Mouse (Mus musculus): Measurements from ENCODE around the gene Usp2. TPM values are rescaled to one million over a fixed set of nuclear protein-coding genes. Genes with fewer than 3 reads are reported as not detected.

The Usp2 gene
- polyA plus RNA-seq, 2 experiments = 4.9 to 24.4 TPM

GRCm38 (mm10) chr9:44085276-44085675 lies 18.5 kb downstream of the Usp2 start:
- H3K4me1 ChIP-seq (ENCODE audit: control insufficient read depth, insufficient read depth, low read length) = peaks cover 46% of the 10 kb centered on the region
- ATAC-seq (ENCODE audit: low FRiP score, low read depth) = no peak; the same call in 1 of the 2 replicates
- WGBS = 3% methylated on average over 9 of the region's 10 CpGs

GRCm38 (mm10) chr9:44085741-44086665 lies 19.2 kb downstream of the Usp2 start:
- Histone ChIP-seq H3K4me2 (replicated peaks; ENCODE audit: low read depth, low read length, severe bottlenecking) (peak overlapping the region; percentile 98), H3K9ac (ENCODE audit: low read depth, low read length, severe bottlenecking) (no peak overlapping the region), H3K4me3 (replicated peaks; ENCODE audit: low read length) (peak overlapping the region; percentile 61; the same call in 1 of the 2 replicates), H3K4me1 (ENCODE audit: control insufficient read depth, insufficient read depth, low read length) (peaks cover 44% of the 10 kb centered on the region), H3K27me3 (ENCODE audit: control insufficient read depth, insufficient read depth, low read length) (peaks cover 14% of the 10 kb centered on the region), H3K36me3 (ENCODE audit: control insufficient read depth, insufficient read depth, low read length) (0 out of 2 replicates have a peak, but pooled peaks cover 8% of the 10 kb centered on the region), H3K27ac (replicated peaks; ENCODE audit: low read depth, low read length) (no peak overlapping the region), H3K9me3 (ENCODE audit: control insufficient read depth, low read length) (no peaks in the 10 kb centered on the region)
- ATAC-seq (ENCODE audit: low FRiP score, low read depth) (no peak), DNase-seq (ENCODE audit: low spot score) (no peak)
- WGBS = 71% methylated on average over 15 of the region's 15 CpGs
- no peak for TF ChIP-seq POLR2A (IDR thresholded peaks at IDR 0.05; ENCODE audit: borderline replicate concordance, extremely low read depth, insufficient read depth, insufficient read length)

More at GRCm38 (mm10) chr9:44085276-44085675, 18.5 kb downstream of the Usp2 start:
- Histone ChIP-seq H3K27ac (replicated peaks; ENCODE audit: low read depth, low read length) (no peak overlapping the region), H3K4me3 (replicated peaks; ENCODE audit: low read length) (peak overlapping the region; percentile 61), H3K9me3 (ENCODE audit: control insufficient read depth, low read length) (no peaks in the 10 kb centered on the region), H3K36me3 (ENCODE audit: control insufficient read depth, insufficient read depth, low read length) (0 out of 2 replicates have a peak, but pooled peaks cover 5% of the 10 kb centered on the region), H3K9ac (ENCODE audit: low read depth, low read length, severe bottlenecking) (peak overlapping the region; percentile 70), H3K27me3 (ENCODE audit: control insufficient read depth, insufficient read depth, low read length) (peaks cover 14% of the 10 kb centered on the region), H3K4me2 (replicated peaks; ENCODE audit: low read depth, low read length, severe bottlenecking) (peak overlapping the region; percentile 98)
- TF ChIP-seq POLR2A (IDR thresholded peaks at IDR 0.05; ENCODE audit: borderline replicate concordance, extremely low read depth, insufficient read depth, insufficient read length) = no peak
- DNase-seq (ENCODE audit: low spot score) = no peak

- H3K4me1 ChIP-seq (ENCODE audit: control insufficient read depth, insufficient read depth, low read length) = peaks cover 36% of the 10 kb centered on the region
- H3K27ac ChIP-seq (replicated peaks; ENCODE audit: low read depth, low read length) = no peak overlapping the region
- H3K4me2 ChIP-seq (replicated peaks; ENCODE audit: low read depth, low read length, severe bottlenecking) = no peak overlapping the region
- DNase-seq (ENCODE audit: low spot score) = no peak
- WGBS = 40% methylated on average over 10 of the region's 10 CpGs
- H3K9me3 ChIP-seq (ENCODE audit: control insufficient read depth, low read length) = no peaks in the 10 kb centered on the region
- no peak overlapping the region for H3K4me3 ChIP-seq (replicated peaks; ENCODE audit: low read length)
- H3K36me3 ChIP-seq (ENCODE audit: control insufficient read depth, insufficient read depth, low read length) = peaks cover 15% of the 10 kb centered on the region
- no peak overlapping the region for H3K9ac ChIP-seq (ENCODE audit: low read depth, low read length, severe bottlenecking)
- ATAC-seq (ENCODE audit: low FRiP score, low read depth) = no peak
- TF ChIP-seq POLR2A (IDR thresholded peaks at IDR 0.05; ENCODE audit: borderline replicate concordance, extremely low read depth, insufficient read depth, insufficient read length) = no peak
- H3K27me3 ChIP-seq (ENCODE audit: control insufficient read depth, insufficient read depth, low read length) = peaks cover 14% of the 10 kb centered on the region
These were observed 20.1 kb downstream of the Usp2 start for GRCm38 (mm10) chr9:44086960-44087359.

GRCm38 (mm10) chr9:44087761-44088455 lies 21.1 kb downstream of the Usp2 start:
- H3K27ac ChIP-seq (replicated peaks; ENCODE audit: low read depth, low read length) = 0 out of 2 replicates have a peak overlapping the region, but pooled peaks have one; percentile 5
- peak overlapping the region; percentile 15; the same call in 1 of the 2 replicates for H3K4me2 ChIP-seq (replicated peaks; ENCODE audit: low read depth, low read length, severe bottlenecking)
- ATAC-seq (ENCODE audit: low FRiP score, low read depth) (peak; percentile 49), DNase-seq (ENCODE audit: low spot score) (peak; percentile 55)
- H3K4me1 ChIP-seq (ENCODE audit: control insufficient read depth, insufficient read depth, low read length) = peaks cover 33% of the 10 kb centered on the region
- H3K27me3 ChIP-seq (ENCODE audit: control insufficient read depth, insufficient read depth, low read length) = peaks cover 14% of the 10 kb centered on the region
- no peaks in the 10 kb centered on the region for H3K9me3 ChIP-seq (ENCODE audit: control insufficient read depth, low read length)
- TF ChIP-seq POLR2A (IDR thresholded peaks at IDR 0.05; ENCODE audit: borderline replicate concordance, extremely low read depth, insufficient read depth, insufficient read length) = no peak
- 5% methylated on average over 15 of the region's 15 CpGs for WGBS
- no peak overlapping the region for H3K9ac ChIP-seq (ENCODE audit: low read depth, low read length, severe bottlenecking)
- H3K4me3 ChIP-seq (replicated peaks; ENCODE audit: low read length) = no peak overlapping the region
- H3K36me3 ChIP-seq (ENCODE audit: control insufficient read depth, insufficient read depth, low read length) = peaks cover 23% of the 10 kb centered on the region
